Mouse (Mus musculus): ENCODE measurements around the gene Kmt2c.

Kmt2c gene

GRCm38 (mm10) chr5:25383581-25383980 is 115.0 kb downstream of the Kmt2c start:
- DNase-seq (ENCODE audit: low spot score in 2 of 2), result no peak

DNA sequence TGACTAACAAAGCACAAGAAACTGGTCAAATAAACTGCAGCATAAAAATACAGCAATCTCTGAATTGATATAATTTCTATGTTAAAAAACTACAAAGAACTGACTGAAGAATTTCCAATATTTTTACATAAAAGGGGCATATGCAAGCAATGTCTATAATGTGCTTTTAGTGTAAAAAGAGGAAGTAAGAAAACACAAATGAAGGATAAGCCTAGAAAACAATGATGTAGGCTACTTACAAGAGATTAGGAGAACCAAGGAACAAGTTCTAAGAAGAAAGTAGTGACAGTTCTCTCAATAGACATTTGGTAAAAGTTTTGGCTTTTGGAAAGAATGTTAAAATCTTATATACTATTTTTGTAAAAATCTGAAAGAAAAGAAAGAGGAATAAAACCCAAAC is 119.4 kb downstream of the Kmt2c start:
- no peak for DNase-seq (ENCODE audit: low spot score in 2 of 2)

DNA sequence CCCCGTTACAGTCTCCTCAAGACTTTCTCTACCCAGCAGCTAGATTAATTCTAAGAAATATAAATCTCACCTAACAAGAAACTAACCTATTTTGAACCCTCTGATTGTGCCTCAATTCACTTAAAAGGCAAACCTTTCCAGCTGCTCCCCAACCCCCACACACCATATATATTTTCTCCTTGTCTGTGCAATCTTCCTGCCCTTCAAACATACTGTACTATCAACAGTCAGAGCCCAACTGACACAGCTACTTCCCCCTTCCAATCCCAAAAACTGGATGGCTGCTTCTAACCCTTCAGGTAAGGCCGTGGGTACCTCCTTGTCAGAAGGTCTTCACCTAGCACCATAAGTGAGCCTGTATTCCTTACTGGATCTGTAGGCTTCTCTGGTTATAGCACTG is 130.2 kb downstream of the Kmt2c start:
- DNase-seq (ENCODE audit: low spot score in 2 of 2), result no peak

DNA sequence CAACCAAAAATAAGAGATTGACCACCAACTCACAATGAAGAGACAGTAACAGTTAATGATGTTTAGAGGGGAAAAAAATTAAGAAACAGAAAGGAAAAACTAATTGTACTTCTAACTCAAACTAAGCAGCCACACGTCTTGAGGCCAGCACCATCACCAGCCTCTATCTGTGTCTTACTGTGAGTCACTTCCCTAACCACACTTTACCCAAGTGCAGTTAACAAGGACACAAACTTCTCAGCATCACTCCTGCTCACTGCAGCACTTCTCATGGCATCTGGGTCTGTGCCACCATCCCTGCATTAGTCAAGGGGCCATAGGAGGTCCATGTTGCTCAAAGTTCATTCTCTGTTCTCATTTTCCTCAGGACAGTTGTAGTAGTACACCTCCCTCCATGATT is 131.5 kb downstream of the Kmt2c start:
- DNase-seq (ENCODE audit: low spot score in 2 of 2), result no peak

GRCm38 (mm10) chr5:25353509-25353908 is 145.1 kb downstream of the Kmt2c start:
- no peak for DNase-seq (ENCODE audit: low spot score in 2 of 2)

DNA sequence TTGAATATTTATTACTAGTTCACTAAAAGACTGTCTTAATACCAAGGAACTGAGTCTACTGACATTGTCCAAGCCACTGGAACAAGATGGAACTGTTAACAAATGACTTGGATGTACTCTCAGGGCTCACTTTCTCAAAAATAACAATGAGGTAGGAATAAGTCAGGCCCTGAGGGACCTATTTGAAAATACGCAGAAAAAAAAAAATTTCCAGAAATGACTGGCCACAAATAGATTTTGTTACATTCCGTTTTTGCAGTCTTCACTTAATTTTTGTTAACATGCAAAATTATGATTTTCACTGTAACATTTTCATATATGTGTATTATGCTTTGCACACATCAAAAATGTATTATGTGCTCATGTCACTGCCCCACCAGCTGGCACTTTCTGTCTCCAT is 167.3 kb downstream of the Kmt2c start:
- DNase-seq (ENCODE audit: low spot score in 2 of 2), result no peak

DNA sequence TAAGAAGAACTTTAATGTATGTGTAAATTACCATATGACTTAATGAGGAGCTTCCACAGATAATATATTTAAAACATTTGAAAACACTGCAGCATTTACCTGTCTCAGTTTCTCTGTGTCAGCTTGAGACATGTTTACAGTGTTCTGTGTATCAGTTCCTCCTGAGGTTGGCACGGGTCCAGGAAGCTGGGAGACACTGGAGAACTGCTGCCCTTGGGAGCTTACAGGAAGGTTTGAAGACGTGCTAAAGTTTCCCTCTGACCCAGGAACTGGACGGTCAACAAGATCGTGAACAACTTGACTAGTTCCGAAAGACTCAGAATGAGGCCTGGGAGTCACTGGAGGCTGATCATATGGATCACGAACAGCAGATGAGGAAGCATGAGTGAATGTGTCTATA is 184.7 kb downstream of the Kmt2c start:
- DNase-seq (ENCODE audit: low spot score in 2 of 2), result no peak

- no peak for DNase-seq (ENCODE audit: low spot score in 2 of 2)
Measured at GRCm38 (mm10) chr5:25310226-25310625, 188.4 kb downstream of the Kmt2c start.

DNA sequence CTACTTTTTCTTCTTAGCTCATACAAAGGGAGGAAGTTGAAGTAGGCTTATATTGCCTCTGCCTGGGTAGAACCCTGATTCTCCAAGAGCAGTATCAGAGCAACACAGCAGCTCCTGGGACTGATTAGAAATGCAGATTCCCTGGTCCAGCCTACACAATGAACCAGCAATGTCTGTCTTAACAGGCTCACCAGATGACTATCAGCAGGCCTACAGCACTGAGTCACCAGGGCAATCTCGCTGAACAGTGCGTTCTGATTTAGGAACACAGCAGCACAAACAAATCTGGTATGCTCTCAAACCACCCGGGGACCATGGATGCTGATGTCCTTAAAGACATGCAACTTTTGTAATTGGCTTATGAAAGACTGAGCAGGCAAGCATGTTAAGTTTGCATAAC is 201.8 kb downstream of the Kmt2c start:
- DNase-seq (ENCODE audit: low spot score in 2 of 2), result no peak

DNA sequence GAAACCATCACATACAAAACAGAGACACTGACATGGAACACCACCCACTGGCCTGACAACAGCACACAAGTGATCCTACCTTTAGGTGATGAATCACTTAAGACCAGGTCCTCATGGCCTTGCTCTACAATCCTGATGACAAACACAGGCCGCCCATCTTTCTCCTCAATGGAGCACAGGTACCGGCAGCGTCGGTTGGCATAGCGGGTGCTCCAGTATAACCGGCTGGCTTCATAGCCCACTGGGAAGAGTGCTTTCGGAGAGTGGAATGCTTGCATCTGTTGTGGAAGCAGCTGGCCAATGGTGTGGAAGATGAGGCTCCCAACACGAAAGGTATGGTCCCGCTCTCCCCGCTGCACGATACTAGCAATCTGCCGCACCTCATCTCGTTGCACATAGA is 214.6 kb downstream of the Kmt2c start:
- no peak for DNase-seq (ENCODE audit: low spot score in 2 of 2)

- DNase-seq (ENCODE audit: low spot score in 2 of 2), result no peak
Measured at GRCm38 (mm10) chr5:25276365-25276764, 222.2 kb downstream of the Kmt2c start.

DNA sequence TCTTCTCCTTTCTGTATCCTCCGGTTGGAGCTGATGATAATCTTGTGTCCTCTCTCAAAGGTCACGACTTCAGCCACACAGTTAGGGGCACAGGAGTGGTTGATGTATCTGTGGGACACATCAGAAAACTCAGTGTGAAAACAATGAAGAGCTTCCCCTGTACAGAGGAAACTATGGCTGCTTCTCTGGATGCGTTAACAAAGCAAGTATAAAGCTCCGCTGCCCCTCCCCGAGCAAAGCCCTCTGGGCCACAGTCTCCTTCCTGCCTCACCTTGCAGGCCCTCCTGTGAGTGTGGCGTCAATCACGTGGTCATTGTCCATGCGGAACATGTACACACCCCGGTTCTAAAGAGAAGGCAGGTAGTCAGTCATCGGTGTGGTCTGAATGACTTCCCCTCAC is 223.0 kb downstream of the Kmt2c start:
- DNase-seq (ENCODE audit: low spot score in 2 of 2), result no peak

- DNase-seq (ENCODE audit: low spot score in 2 of 2), result no peak
Measured at GRCm38 (mm10) chr5:25268258-25268888, 230.2 kb downstream of the Kmt2c start.

GRCm38 (mm10) chr5:25262266-25262665 is 236.3 kb downstream of the Kmt2c start:
- DNase-seq (ENCODE audit: low spot score in 2 of 2), result no peak

GRCm38 (mm10) chr5:25261452-25261851 is 237.1 kb downstream of the Kmt2c start:
- no peak for DNase-seq (ENCODE audit: low spot score in 2 of 2)

- peak in 1 of 2 experiments; percentile 13 for DNase-seq (ENCODE audit: low spot score in 2 of 2)
Measured at GRCm38 (mm10) chr5:25256686-25257085, 241.9 kb downstream of the Kmt2c start.

GRCm38 (mm10) chr5:25254491-25254890 is 244.1 kb downstream of the Kmt2c start:
- DNase-seq (ENCODE audit: low spot score in 2 of 2), result no peak

DNA sequence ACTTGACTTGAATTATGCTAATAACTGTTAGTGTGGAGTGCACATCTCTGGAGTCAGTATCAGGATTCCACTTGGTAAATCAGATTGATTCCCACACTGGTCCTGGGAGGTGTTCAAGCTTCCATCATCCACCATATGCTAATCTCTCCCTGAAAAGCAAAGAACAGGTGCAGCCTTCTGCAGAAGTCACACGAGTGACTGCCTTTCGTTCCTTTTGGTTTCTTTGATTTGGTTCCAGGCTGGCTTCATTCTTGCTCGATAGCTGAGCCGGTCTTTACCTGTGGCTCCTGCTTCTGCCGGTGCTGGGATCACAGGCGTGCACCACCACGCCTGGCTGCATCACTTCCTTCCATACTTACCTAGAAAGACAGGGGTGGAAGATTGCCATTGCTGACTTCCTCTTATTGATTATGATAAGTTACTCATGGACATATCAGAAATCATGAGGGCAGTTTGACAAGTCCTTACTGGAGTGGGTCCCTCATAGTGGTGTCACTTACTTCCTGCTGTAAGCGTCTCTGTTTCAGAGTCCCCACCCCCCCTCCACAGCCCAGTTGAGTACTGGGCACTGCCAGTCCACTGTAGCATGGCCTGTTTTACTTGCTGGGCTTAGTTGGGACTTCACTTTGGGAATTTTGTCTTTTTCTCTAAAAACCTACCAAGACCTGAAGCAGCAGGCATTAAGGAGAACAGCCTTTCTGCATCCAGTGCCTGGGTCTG is 245.6 kb downstream of the Kmt2c start:
- DNase-seq (ENCODE audit: low spot score in 2 of 2), result no peak

GRCm38 (mm10) chr5:25252423-25252822 is 246.2 kb downstream of the Kmt2c start:
- no peak for DNase-seq (ENCODE audit: low spot score in 2 of 2)

GRCm38 (mm10) chr5:25247036-25247435 is 251.5 kb downstream of the Kmt2c start:
- no peak for DNase-seq (ENCODE audit: low spot score in 2 of 2)

DNA sequence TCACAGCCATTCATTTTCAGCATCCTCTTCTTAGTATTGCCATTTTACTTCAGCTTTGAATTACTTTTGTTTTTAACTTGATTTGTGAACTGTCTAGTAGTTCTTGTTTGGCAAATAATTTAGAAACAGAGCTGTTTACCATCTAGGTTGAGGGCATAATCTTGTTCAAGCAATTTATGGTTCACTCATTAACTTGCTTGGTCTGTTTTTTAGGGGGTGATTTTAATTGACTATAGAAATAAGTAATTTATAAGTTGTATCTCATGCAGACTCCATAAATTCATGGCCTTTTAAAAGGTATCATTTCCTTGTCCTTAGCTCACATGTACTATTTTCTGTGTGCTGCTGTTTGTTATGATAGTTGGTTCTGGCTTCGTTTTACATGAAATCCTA is 252.1 kb downstream of the Kmt2c start:
- no peak for DNase-seq (ENCODE audit: low spot score in 2 of 2)

- DNase-seq (ENCODE audit: low spot score in 2 of 2), result no peak
Measured at GRCm38 (mm10) chr5:25245806-25246472, 252.6 kb downstream of the Kmt2c start.

DNA sequence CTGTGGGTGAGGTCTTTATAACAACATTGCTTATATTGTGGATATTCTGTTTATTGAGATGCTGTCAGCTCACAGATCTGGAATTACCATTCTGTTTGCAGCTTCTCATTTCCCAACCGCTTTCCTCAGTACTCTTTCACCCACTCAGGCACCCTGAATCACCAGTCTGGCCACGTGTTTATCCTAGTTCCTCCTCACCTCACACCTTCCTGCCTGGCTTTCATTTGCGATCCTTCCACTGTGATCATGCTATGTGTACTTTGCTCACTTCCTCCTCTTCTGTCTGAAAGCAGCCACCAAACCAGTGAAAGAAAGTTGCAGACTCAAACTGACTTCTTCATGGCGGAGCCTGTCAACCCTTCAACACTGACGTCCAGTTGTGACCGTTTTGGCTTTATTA is 255.5 kb downstream of the Kmt2c start:
- no peak for DNase-seq (ENCODE audit: low spot score in 2 of 2)
